Mouse (Mus musculus): Measurements from ENCODE around the gene Kmt2b. TPM values are rescaled to one million over a fixed set of nuclear protein-coding genes. Genes with fewer than 3 reads are reported as not detected.
A peak's percentile ranks its signal among the peaks of the same experiment; 100 is the strongest.

The Kmt2b gene
- total RNA-seq, 2 experiments from 2014 or later = 41.3 to 62.2 TPM

- DNase-seq (ENCODE audit: low spot score in 2 of 2) = no peak
- intact Hi-C loops (cut with DNase I) = no loop called here
Observed at GRCm38 (mm10) chr7:30604944-30605343, 16.4 kb upstream of the Kmt2b start.

GRCm38 (mm10) chr7:30604424-30604823, 15.9 kb upstream of the Kmt2b start:
- intact Hi-C loops (cut with DNase I) = no loop called here
- DNase-seq (ENCODE audit: low spot score in 2 of 2) = no peak

GRCm38 (mm10) chr7:30602583-30602982, 14.1 kb upstream of the Kmt2b start:
- intact Hi-C loops (cut with DNase I) = no loop called here
- DNase-seq (ENCODE audit: low spot score in 2 of 2) = no peak

GRCm38 (mm10) chr7:30600651-30601050, 12.1 kb upstream of the Kmt2b start:
- no peak for DNase-seq (ENCODE audit: low spot score in 2 of 2)
- intact Hi-C loops (cut with DNase I) = no loop called here

GRCm38 (mm10) chr7:30599933-30600353, 11.4 kb upstream of the Kmt2b start:
- intact Hi-C loops (cut with DNase I) = no loop called here
- DNase-seq (ENCODE audit: low spot score in 2 of 2) = peak; percentile 87

- no peak for DNase-seq (ENCODE audit: low spot score in 2 of 2)
- intact Hi-C loops (cut with DNase I) = no loop called here
Observed at GRCm38 (mm10) chr7:30598786-30599185, 10.3 kb upstream of the Kmt2b start, which contains the start of gene Zbtb32. Gene Zbtb32 (minus strand): TSS chr7:30598909.

GRCm38 (mm10) chr7:30596811-30597210, 8.3 kb upstream of the Kmt2b start:
- DNase-seq (ENCODE audit: low spot score in 2 of 2) = no peak
- intact Hi-C loops (cut with DNase I) = no loop called here

- DNase-seq (ENCODE audit: low spot score in 2 of 2) = no peak
- intact Hi-C loops (cut with DNase I) = no loop called here
Observed at GRCm38 (mm10) chr7:30596093-30596492, 7.6 kb upstream of the Kmt2b start.

- intact Hi-C loops (cut with DNase I) = no loop called here
- no peak for DNase-seq (ENCODE audit: low spot score in 2 of 2)
Observed at GRCm38 (mm10) chr7:30594510-30595024, 6.0 kb upstream of the Kmt2b start.

GRCm38 (mm10) chr7:30593579-30594509, 5.3 kb upstream of the Kmt2b start:
- intact Hi-C loops (cut with DNase I) = no loop called here

GRCm38 (mm10) chr7:30592772-30593423, 4.4 kb upstream of the Kmt2b start:
- no peak for DNase-seq (ENCODE audit: low spot score in 2 of 2)
- intact Hi-C loops (cut with DNase I) = no loop called here

More at GRCm38 (mm10) chr7:30593579-30594509, 5.3 kb upstream of the Kmt2b start:
- DNase-seq (ENCODE audit: low spot score in 2 of 2) = no peak

- DNase-seq (ENCODE audit: low spot score in 2 of 2) = no peak
- intact Hi-C loops (cut with DNase I) = no loop called here
Observed at GRCm38 (mm10) chr7:30591605-30591951, 3.1 kb upstream of the Kmt2b start.

GRCm38 (mm10) chr7:30590927-30591604, 2.5 kb upstream of the Kmt2b start:
- intact Hi-C loops (cut with DNase I) = no loop called here
- no peak for DNase-seq (ENCODE audit: low spot score in 2 of 2)

GRCm38 (mm10) chr7:30589435-30590301, 1.1 kb upstream of the Kmt2b start:
- intact Hi-C loops (cut with DNase I) = loop anchor here (1.0 to 2.0 kb wide), 2 partner anchors 24 to 27 kb away; partner anchors contain the start of genes Gm49396, Psenen and U2af1l4
- peak in 1 of 2 experiments; percentile 78 for DNase-seq (ENCODE audit: low spot score in 2 of 2)

GRCm38 (mm10) chr7:30587842-30588667, 471 bp downstream of the Kmt2b start:
- DNase-seq (ENCODE audit: low spot score in 2 of 2) = peak in 1 of 2 experiments; percentile 64
- intact Hi-C loops (cut with DNase I) = loop anchor here (2.0 kb wide), 1 partner anchor 25 kb away; the partner anchor contains the start of genes Gm49396, Psenen and U2af1l4

GRCm38 (mm10) chr7:30586455-30587020, 2.0 kb downstream of the Kmt2b start:
- DNase-seq (ENCODE audit: low spot score in 2 of 2) = no peak
- intact Hi-C loops (cut with DNase I) = no loop called here

GRCm38 (mm10) chr7:30585170-30585569, 3.4 kb downstream of the Kmt2b start:
- intact Hi-C loops (cut with DNase I) = no loop called here

GRCm38 (mm10) chr7:30584339-30584738, 4.2 kb downstream of the Kmt2b start:
- intact Hi-C loops (cut with DNase I) = no loop called here

More at GRCm38 (mm10) chr7:30585170-30585569, 3.4 kb downstream of the Kmt2b start:
- no peak for DNase-seq (ENCODE audit: low spot score in 2 of 2)

More at GRCm38 (mm10) chr7:30584339-30584738, 4.2 kb downstream of the Kmt2b start:
- no peak for DNase-seq (ENCODE audit: low spot score in 2 of 2)
